Mouse (Mus musculus) urinary bladder, postnatal 14 days (tissue): Measurements from ENCODE around the gene AC129217.1.
A peak's percentile ranks its signal among the peaks of the same experiment; 100 is the strongest.

Experiments
- DNase-seq: peaks from one replicate; pipeline ENCODE4 v3.0.0; 2021; ENCODE audit warnings: low spot score

The AC129217.1 gene

DNA sequence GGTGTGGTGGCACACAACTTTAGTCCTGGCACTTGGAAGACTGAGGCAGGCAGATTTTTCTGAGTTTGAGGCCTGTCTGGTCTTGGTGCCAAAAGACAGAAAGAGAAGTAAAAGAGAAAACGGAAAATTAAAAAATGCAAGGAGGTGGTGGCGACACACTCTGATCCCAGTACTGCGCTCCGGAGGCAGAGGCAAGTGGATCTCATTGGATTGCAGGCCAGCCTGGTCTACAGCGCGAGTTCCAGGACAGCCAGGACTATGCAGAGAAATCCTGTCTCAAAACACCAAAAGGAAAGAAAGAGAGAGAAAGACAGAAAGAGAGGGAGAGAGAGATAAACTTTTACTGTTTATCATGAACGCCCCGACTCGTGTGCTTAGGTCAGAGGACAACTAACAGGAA is 41.3 kb downstream of the AC129217.1 start:
- no peak for DNase-seq

DNA sequence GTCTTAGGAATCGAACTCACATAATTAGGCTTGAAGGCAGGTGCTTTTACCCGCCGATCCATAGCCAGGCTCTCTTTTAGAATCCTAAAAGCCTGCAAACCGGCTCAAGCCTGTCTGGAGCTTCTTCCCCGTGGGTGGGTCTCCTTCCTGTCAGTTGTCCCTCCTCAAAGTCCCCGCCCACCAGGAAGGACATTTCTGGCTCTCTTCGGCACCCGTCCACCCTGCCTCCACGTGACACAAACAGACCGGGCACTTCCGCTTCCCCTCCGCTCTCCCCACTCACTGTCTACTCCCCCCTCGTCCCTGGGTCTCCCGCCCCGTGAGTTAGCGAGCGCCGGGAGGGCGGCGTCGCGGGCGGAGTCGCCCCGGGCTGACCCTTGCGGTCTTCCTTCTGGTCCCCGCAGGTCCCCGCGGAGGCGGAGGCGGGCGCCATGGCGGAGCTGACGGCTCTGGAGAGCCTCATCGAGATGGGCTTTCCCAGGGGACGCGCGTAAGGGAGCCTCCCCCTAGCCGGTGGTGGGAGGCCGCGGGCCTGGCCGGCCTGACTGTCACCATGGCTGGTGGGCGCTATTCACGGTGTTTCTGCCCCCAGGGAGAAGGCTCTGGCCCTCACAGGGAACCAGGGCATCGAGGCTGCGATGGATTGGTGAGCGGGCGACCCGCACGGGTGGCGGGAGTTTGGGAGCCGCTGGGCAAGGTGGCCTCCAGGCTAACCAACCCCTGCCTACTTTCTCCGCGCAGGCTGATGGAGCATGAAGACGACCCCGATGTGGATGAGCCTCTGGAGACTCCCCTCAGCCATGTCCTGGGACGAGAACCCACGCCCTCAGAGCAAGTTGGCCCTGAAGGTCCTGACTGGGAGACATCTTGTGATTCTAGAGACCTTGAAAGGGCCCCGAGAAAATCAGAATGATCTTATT is 42.0 kb downstream of the AC129217.1 start, which contains the start of gene Ubxn1:
Gene Ubxn1 (plus strand): TSS at position 230 of the 920 bp plus-strand sequence.
- peak; percentile 97 for DNase-seq

DNA sequence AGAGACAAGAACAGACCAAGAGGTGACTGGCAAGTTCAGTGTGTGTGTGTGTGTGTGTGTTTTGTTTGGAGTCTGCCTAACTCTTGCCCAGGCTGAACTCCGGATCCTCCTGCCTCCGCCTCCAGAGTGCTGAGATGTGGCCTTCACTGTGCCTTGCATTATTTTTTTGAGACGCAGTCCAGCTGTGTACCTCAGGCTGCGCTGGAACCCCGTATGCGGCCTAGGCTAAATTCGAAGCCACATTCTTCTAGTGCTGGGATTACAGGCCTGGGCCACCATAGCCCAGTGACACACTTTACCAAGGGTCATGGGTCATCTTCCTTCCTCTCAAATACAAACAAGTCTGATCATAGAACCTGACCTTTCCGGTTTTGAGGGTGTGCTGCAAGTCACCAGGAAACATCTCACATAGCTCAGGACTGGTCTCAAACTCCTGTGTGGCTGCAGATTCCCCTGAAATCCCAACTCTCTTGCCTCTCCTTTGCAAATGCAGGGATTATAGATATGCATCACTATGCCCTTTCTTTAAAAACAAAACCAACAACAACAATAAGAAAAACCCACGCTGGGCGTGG is 42.8 kb downstream of the AC129217.1 start:
- no peak for DNase-seq

DNA sequence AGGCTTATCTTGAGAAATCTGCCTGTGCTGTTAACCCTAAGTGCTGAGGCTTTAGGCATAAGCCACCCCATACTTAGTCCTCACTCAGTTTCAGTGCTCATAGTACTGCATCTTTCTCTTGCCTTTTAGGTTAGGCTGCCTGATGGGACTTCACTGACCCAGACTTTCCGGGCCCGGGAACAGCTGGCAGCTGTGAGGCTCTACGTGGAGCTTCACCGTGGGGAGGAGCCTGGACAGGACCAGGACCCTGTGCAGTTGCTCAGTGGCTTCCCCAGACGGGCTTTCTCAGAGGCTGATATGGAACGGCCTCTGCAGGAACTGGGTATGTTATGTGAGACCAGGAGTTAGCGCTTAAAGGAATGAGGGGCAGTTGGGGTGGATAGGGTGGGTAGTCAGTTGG is 45.5 kb downstream of the AC129217.1 start:
- DNase-seq: no peak

DNA sequence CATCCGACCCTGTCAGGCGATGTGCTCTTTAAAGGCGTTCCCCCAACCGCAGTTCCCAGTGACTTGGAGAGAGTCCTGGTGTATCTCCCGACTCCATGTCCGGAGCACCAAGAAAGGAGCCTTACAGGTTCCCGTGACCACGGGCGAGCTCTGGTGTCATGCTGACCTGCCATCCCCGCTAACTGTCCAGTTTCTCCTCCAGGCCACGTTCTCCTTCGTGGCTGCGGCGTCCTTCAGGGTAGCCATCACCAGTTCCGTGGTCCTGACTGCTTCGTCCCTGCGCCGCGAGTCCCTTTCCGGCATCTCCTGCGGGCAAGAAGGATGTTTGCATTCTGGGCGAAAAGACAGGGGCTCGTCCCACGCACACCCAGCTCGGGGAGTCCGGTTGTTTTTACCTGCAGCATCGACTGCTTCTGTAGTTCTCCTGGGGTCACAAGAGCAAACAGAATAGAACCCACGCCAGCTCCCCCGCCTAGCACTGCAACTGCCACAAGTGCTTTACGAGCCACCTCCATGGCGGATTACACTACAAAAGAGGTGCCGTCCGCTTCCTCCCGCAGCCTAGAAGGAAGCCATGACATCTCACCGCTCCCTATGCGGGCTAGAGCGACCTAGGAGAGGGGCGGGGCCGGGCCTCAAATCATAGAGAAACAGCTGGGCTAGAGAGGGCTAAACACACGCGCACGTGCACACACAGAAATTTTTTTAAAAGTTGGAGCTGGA is 50.9 kb downstream of the AC129217.1 start, which contains the start of gene Uqcc3:
Gene Uqcc3 (minus strand): TSS at position 613 of the 723 bp plus-strand sequence.
- DNase-seq: peak; percentile 90

DNA sequence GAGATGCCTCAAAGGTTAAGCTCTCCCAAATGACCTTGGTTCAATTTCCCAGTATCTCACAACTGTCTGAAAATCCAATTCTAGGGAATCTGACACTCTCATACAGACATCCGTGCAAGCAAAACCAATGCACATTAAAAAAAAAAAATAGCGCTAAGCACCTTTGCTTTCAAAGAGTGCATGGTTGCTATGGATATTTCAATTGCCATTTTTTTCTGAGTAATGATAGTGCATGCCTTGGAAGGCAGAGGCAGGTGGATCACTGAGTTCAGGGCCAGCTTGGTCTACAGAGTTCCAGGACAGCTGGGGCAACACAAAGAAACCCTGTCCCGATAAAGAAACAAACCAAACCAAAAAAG is 51.4 kb downstream of the AC129217.1 start:
- DNase-seq: no peak

DNA sequence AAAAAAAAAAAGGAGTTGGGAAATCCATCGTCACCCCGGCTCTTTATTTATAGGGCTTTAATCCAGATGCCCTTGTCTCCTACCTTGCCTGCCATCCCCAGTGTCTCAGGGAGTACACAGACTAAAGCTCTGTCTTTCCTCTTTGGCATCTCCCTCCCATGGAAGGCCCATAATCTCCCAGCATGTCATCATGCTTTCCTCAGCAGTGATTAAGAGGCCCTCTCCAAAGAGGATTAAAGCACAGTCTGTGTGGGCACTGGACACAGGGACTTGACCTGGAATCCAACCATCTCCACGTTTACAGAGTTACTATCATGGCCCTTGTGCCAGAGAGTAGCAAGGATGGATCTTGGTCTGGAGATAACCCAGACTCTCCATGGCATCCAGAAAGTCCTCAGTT is 54.0 kb downstream of the AC129217.1 start, which contains the start of the genes Lbhd1 and Gm49403:
Gene Lbhd1 (plus strand): TSS at position 117 of the 400 bp plus-strand sequence.
Gene Gm49403 (plus strand): TSS at position 315 of the 400 bp plus-strand sequence.
- DNase-seq: no peak

DNA sequence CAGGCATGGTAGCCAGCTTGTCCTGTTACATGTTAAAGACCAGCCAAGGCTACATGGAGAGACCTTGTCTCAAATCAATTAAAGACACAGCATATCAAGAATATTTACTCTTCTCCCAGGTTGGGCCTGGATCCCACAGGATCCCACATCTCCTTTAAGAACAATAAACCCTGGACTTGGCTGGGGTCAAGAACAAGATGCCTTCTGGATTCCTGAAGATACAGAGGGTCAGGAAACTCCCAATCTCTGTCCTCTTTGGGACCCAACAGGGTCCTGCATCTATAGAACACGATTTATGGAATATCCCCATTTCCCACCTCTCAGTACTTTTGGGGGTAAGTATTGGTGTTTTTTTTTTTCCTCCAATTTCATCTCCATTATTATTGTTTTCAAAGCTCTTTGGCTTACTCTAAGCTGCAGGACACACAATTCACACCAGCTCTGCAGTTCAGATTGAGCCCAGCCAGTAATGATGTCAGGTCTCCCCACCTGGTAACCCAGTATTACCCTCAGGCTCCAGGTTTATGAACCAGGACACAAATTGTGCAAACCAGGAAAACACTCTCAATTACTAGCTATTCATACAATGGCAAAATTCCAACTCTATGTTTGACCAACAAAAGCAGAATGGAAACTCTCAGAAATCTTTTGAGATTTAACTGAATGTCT is 57.5 kb downstream of the AC129217.1 start:
- DNase-seq: no peak

DNA sequence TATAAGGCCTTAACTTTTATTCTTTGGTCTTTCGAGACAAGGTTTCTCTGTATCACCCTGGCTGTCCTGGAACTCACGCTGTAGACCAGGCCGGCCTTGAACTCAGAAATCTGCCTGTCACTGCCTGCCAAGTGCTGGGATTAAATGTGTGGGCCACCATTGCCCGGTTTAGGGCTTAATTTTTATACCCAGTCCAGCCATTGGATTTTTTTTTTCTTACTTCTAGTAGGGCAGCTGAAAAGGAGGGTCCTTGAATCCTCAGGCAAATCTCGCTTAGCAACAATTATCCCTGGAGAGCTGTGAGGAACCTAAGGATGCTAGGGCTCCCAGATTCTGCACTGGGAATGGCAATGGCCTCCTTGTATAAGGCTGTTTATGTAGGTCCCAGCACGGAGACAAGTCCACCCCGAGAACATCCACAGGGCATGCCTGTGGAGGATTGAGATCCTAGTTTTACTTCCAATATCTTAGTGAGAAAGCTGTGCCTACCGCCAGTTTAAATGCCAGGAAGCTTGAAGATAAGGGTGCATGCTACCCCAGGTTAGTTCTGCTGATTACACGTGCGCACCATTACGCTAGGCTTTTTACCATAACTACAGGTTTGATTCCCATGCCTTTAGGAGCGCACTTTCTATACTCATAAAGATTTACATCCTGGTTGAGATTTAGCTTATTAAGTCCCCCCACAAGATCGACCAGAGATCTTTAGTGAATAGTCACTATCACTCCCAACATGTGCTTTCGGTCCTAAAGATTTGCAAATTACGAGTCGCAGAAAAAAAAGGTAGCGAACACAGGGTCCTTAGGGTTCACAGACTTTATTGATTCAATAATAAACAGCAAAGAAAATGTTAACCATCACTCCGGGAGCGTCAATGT is 58.3 kb downstream of the AC129217.1 start:
- no peak for DNase-seq

DNA sequence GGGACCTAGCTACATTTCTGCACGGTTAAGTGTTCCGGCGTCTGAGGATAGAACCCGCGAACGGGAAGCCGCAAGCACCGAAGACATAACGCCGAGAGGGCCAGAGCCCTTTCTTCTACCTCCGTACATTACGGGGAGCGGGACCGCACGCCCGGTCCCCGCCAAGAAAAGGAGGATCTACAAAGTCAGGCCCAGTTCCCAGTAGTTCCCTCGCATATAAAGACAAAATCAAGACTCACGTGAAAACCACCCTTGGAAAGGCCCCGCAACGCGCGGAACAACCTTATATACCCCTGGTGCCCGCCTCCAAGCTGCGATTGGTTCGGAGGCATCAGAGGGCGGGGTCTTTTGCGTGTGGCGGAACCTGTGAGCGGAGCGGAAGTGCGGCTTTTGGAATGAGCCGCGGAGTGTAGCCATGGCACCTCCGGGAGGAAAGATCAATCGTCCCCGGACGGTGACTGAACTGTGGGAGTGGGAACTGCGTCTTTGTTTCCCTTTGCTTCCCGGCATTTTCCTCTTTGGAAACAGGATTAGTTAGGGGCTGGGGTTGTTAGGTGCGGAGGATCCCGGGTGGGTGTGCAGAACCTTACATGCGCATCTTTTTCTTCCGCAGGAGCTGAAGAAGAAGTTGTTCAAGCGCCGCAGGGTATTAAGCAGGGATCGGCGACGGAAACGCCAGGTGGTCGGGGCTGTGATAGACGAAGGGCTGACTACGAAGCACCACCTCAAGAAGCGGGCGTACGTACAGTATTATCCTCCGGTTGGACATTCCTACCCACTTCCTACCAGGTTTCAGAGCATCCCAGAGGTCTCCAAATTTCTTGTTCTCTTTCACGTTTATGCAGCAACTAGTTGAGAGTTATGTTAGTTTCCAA is 59.2 kb downstream of the AC129217.1 start, which contains the start of the genes 1810009A15Rik and Gm49416:
Gene 1810009A15Rik (plus strand): TSS at position 343 of the 875 bp plus-strand sequence.
Gene Gm49416 (plus strand): TSS at position 416 of the 875 bp plus-strand sequence.
- DNase-seq: peak; percentile 96
